Mouse (Mus musculus): ENCODE data around the gene Fcho2. TPM values are rescaled to one million over a fixed set of nuclear protein-coding genes. Genes with fewer than 3 reads are reported as not detected.
"Not testable (repeated sequence)": the region's sequence is repeated elsewhere in the genome, so short reads cannot be mapped to it uniquely, and the experiment has no call there.

Gene Fcho2
- polyA plus RNA-seq, 1 experiment from 2014 or later = 16.6 TPM

DNA sequence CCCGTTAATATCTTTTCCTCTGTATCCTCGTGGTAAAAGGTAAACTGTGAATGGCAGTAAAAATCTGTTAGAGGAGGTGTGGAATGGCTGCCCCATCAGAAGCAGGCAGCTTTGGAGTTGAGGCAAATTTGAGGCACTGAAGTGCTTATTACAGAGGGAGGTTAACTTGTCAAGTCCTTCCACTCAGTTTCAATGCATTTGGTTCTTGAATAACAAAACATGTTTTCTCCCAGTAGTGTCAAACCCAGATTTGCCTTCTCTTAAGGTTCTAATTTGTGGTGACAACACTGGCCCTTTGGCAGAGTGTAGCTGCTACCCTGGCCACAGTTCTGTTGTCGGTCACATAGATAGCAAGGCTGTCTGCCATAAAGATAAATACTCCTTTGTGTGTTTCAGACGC, 2.5 kb upstream of the Fcho2 start:
- WGBS (ENCODE audit: insufficient replicate concordance) = 64% methylated on average over 4 of the region's 4 CpGs
- TF ChIP-seq EP300 (IDR thresholded peaks at IDR 0.05; ENCODE audit: low read depth) (no peak), CTCF (IDR thresholded peaks at IDR 0.05; ENCODE audit: low read depth) (no peak)
- H3K9ac ChIP-seq (replicated peaks) = no peak overlapping the region
- no peak overlapping the region for H3K27ac ChIP-seq (ENCODE audit: low read depth)
- DNase-seq (no peak), ATAC-seq (no peak)
- H3K27me3 ChIP-seq (ENCODE audit: insufficient read depth, low read length) = no peaks in the 10 kb centered on the region
- H3K4me2 ChIP-seq (ENCODE audit: low read depth, low read length) = no peak overlapping the region
- no peak overlapping the region for H3K4me3 ChIP-seq (ENCODE audit: low read depth, low read length)
- H3K9me3 ChIP-seq (ENCODE audit: low read length) = no peaks in the 10 kb centered on the region
- peaks cover 6% of the 10 kb centered on the region; the same call in 1 of the 2 replicates for H3K4me1 ChIP-seq (ENCODE audit: insufficient read depth)
- no peaks in the 10 kb centered on the region; the same call in 1 of the 2 replicates for H3K36me3 ChIP-seq (replicated peaks; ENCODE audit: insufficient read depth, low read length)

DNA sequence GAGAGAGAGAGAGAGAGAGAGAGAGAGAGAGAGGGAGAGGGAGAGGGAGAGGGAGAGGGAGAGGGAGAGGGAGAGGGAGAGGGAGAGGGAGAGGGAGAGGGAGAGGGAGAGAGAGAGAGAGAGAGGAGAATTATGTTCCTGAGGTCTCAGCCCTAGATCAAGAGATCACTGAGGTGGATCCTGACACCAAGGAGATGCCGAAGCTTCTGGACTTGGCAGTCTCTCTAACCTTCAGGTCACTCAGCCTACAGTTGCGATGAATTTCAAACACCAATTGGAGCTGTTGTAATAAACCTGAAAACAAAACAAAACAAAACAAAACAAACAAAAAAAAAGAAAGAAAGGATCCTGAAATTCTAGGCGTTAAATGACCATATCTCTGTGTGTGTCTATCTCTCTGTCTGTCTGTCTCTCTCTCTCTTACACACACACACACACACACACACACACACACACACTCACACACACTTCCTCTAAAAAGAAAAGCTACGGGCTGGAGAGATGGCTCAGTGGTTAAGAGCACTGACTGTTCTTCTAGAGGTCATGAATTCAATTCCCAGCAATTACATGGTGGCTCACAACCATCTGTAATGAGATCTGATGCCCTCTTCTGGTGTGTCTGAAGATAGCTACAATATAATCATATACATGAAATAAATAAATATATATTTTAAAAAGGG, 1.9 kb upstream of the Fcho2 start:
- H3K4me2 ChIP-seq (ENCODE audit: low read depth, low read length); H3K4me3 ChIP-seq (ENCODE audit: low read depth, low read length); H3K36me3 ChIP-seq (replicated peaks; ENCODE audit: insufficient read depth, low read length); H3K27me3 ChIP-seq (ENCODE audit: insufficient read depth, low read length); H3K9me3 ChIP-seq (ENCODE audit: low read length); DNase-seq; H3K9ac ChIP-seq (replicated peaks); ATAC-seq; H3K27ac ChIP-seq (ENCODE audit: low read depth): not testable (repeated sequence)
- H3K4me1 ChIP-seq (ENCODE audit: insufficient read depth) = peaks cover 11% of the 10 kb centered on the region
- 62% methylated on average over 4 of the region's 4 CpGs for WGBS (ENCODE audit: insufficient replicate concordance)
- 0 out of 2 replicates have a peak, but pooled peaks have one; percentile 5 for TF ChIP-seq CTCF (IDR thresholded peaks at IDR 0.05; ENCODE audit: low read depth)

DNA sequence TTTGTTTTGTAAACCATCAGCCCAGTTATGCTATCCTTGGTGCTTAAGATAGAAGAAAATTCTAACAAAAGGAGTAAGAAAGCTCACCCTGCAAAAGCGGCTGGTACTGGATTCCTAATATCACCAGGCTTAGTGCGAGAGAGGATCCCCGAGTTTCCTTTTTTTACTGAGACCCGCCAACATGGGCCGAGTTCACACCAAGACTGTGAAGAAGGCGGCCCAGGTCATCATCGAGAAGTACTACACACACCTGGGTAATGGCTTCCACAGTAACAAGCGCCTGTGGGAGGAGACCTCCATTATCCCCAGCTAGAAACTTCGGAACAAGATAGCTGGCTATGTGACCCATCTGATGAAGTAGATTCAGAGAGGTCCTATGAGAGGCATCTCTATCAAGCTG, 1.3 kb upstream of the Fcho2 start:
- Histone ChIP-seq H3K27ac (ENCODE audit: low read depth) (no peak overlapping the region), H3K36me3 (replicated peaks; ENCODE audit: insufficient read depth, low read length) (no peaks in the 10 kb centered on the region; the same call in 1 of the 2 replicates), H3K9me3 (ENCODE audit: low read length) (no peaks in the 10 kb centered on the region), H3K9ac (replicated peaks) (no peak overlapping the region), H3K4me2 (ENCODE audit: low read depth, low read length) (no peak overlapping the region), H3K4me3 (ENCODE audit: low read depth, low read length) (no peak overlapping the region), H3K4me1 (ENCODE audit: insufficient read depth) (peaks cover 11% of the 10 kb centered on the region), H3K27me3 (ENCODE audit: insufficient read depth, low read length) (no peaks in the 10 kb centered on the region)
- WGBS (ENCODE audit: insufficient replicate concordance) = 86% methylated on average over 9 of the region's 9 CpGs
- TF ChIP-seq CTCF (IDR thresholded peaks at IDR 0.05; ENCODE audit: low read depth) (no peak), EP300 (IDR thresholded peaks at IDR 0.05; ENCODE audit: low read depth) (no peak)
- DNase-seq (no peak), ATAC-seq (no peak)

DNA sequence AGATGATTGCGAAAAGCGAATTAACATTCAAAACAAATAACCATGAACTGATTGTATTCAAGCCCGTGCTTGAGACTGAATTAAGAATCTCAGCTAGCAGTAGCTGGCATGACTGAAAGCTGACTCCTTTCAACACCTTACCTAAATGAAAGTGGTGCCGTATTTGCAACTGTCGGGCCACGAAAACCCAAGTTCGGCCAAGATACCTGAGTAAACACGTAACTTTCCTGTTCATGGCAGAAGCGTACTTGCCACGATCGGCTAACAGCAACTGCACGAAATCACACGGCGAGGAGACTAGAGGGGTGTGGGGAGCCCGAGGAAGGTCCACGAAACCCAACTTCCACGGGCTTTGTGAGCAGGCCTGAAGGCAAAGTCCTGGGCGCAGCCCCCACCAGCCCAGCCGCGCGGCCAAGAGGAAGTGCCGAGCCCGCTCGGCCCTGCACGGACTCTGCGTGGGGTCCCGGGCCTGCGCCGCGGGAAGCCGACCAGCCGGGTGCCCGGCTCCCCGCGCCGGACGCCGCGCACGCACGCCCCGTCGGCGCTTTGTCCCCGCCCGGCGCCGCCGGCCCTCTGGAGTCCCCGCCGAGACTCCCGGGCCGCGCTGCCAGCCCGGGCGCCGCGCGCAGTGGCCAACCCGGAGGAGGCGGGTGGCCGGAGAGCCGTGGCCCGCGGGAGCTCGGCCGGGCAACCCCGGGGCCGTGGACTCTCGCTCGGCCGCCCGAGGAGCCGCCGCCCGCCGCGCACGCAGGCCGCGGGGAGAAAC, 791 bp downstream of the Fcho2 start:
- Histone ChIP-seq H3K9me3 (ENCODE audit: low read length) (no peaks in the 10 kb centered on the region), H3K4me1 (ENCODE audit: insufficient read depth) (peaks cover 8% of the 10 kb centered on the region), H3K4me3 (ENCODE audit: low read depth, low read length) (peak overlapping the region; percentile 91), H3K4me2 (ENCODE audit: low read depth, low read length) (peak overlapping the region; percentile 70), H3K27me3 (ENCODE audit: insufficient read depth, low read length) (no peaks in the 10 kb centered on the region), H3K27ac (ENCODE audit: low read depth) (peak overlapping the region; percentile 99), H3K9ac (replicated peaks) (peak overlapping the region; percentile 95), H3K36me3 (replicated peaks; ENCODE audit: insufficient read depth, low read length) (no peaks in the 10 kb centered on the region; the same call in 1 of the 2 replicates)
- peak; percentile 47 for ATAC-seq
- TF ChIP-seq CTCF (IDR thresholded peaks at IDR 0.05; ENCODE audit: low read depth) (no peak), EP300 (IDR thresholded peaks at IDR 0.05; ENCODE audit: low read depth) (no peak)
- DNase-seq = peak; percentile 72
- 3% methylated on average over 61 of the region's 81 CpGs for WGBS (ENCODE audit: insufficient replicate concordance)

DNA sequence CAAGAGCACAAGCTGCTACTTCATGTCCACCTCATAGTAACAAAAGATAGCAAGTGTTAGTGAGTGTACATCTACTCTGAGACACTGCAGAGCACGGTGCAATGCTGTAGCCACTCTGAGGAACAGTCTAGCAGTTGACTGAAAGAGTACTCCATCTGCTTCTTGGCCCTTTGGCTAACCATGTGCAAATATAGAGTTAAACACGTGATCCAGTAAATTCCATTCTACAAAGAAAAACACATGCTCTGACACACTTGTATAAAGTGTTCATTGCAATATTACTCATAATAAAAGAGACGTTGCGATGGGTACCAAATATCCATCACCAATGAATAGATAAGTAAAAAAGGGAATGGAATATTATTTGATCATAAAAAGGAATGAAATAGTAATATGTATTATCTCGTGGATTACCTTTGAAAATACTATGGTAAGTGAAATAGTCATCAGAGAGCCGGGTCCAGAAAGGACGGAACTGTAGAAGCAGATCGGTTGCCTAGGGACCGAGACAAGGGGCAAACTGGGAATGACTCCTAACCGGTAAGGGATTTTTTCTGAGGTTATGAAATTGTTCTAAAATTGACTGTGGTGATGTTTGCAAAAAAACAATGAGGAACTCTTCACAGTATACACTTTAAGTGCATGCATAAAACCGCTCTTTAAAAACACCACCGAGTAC, 1.5 kb downstream of the Fcho2 start:
- H3K4me2 ChIP-seq (ENCODE audit: low read depth, low read length) = peak overlapping the region; percentile 70
- WGBS (ENCODE audit: insufficient replicate concordance) = 18% methylated on average over 12 of the region's 12 CpGs
- H3K9me3 ChIP-seq (ENCODE audit: low read length) = no peaks in the 10 kb centered on the region
- peak overlapping the region; percentile 95 for H3K9ac ChIP-seq (replicated peaks)
- H3K27ac ChIP-seq (ENCODE audit: low read depth) = peak overlapping the region; percentile 99
- H3K4me3 ChIP-seq (ENCODE audit: low read depth, low read length) = peak overlapping the region; percentile 91
- TF ChIP-seq CTCF (IDR thresholded peaks at IDR 0.05; ENCODE audit: low read depth) = no peak
- H3K27me3 ChIP-seq (ENCODE audit: insufficient read depth, low read length) = no peaks in the 10 kb centered on the region
- no peaks in the 10 kb centered on the region; the same call in 1 of the 2 replicates for H3K36me3 ChIP-seq (replicated peaks; ENCODE audit: insufficient read depth, low read length)
- ATAC-seq (no peak), DNase-seq (no peak)
- peaks cover 4% of the 10 kb centered on the region for H3K4me1 ChIP-seq (ENCODE audit: insufficient read depth)

DNA sequence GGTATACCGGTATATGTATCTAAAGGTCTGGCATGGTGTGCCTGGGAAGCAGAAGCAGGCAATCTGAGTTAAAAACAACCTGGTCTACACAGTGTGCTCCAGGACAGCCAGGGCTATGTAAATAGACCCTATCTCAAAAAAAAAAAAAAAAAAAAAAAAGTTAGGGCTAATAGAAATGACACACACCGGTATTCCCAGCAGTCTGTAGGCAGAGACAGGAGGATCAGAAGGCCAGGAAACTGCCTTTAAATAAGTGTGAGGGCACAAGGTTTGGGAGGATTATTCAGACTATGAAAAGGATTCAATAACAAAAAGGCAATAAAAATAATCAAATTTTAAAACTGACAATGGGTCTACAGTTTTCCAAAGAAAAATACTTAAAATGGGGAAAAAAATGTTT, 2.1 kb downstream of the Fcho2 start:
- DNase-seq = no peak
- no peaks in the 10 kb centered on the region for H3K27me3 ChIP-seq (ENCODE audit: insufficient read depth, low read length)
- H3K36me3 ChIP-seq (replicated peaks; ENCODE audit: insufficient read depth, low read length) = no peaks in the 10 kb centered on the region; the same call in 1 of the 2 replicates
- peak overlapping the region; percentile 95 for H3K9ac ChIP-seq (replicated peaks)
- no peak for ATAC-seq
- H3K4me3 ChIP-seq (ENCODE audit: low read depth, low read length) = peak overlapping the region; percentile 91
- peak overlapping the region; percentile 70 for H3K4me2 ChIP-seq (ENCODE audit: low read depth, low read length)
- 43% methylated on average over 2 of the region's 2 CpGs for WGBS (ENCODE audit: insufficient replicate concordance)
- H3K27ac ChIP-seq (ENCODE audit: low read depth) = peak overlapping the region; percentile 67; the same call in 1 of the 2 replicates
- H3K9me3 ChIP-seq (ENCODE audit: low read length) = no peaks in the 10 kb centered on the region
- TF ChIP-seq CTCF (IDR thresholded peaks at IDR 0.05; ENCODE audit: low read depth) = no peak
- TF ChIP-seq EP300 (IDR thresholded peaks at IDR 0.05; ENCODE audit: low read depth) = no peak
- peaks cover 7% of the 10 kb centered on the region for H3K4me1 ChIP-seq (ENCODE audit: insufficient read depth)

Measured in liver, postnatal 0 days (tissue).